Mouse (Mus musculus) brain, embryonic 14.5 days (tissue): Measurements from ENCODE around the gene Jarid2.

ENCODE experiments used
- CTCF ChIP-seq: fragments of 200-500 bp; IDR thresholded peaks from 2 replicates; pipeline ENCODE4 v1.5.1; 2012; ENCODE audit warnings: inconsistent platforms, mild to moderate bottlenecking, moderate library complexity, borderline replicate concordance; ENCODE audit not compliant: insufficient read depth, insufficient read length; ENCODE audit errors: extremely low read depth
- POLR2A ChIP-seq: fragments of 200-500 bp; IDR thresholded peaks from 2 replicates; pipeline ENCODE4 v1.6.1; 2012; ENCODE audit warnings: mild to moderate bottlenecking, inconsistent platforms, borderline replicate concordance; ENCODE audit not compliant: poor library complexity, insufficient read depth, insufficient read length, severe bottlenecking; ENCODE audit errors: extremely low read depth

DNA sequence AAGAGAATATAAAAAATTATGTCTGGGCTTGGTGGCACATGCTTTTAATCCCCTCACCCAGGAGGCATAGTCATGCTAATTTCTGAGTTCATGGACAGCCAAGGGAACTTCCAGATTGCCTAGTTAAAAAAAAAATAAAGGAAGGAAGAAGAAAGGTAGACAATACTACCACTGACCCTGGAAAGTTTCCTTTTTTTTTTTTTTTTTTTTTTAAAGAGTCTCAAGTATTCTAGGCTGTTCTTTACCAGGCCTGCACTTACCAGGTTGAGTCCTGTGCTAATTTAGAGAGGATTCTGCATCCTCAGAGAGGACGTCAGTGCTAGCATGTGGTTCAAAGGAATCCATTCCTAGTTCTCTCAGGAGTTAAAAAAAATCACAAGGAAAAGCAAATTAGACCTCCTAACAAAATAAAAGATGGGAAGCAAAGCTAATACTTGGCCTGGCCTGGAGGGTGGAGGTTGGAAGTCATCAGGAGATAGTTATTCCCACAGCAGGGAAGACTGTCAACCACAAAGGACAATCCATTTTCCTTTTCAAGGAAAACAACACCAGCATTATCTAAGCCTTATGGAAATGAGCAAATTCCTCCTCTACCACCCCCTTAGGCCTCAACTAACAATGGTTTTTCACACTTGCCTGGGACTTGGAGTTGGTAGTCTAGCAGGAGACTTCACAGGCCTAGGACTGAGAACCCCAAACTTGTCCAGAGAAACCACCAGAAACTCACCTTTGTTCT is 961 bp upstream of the Jarid2 start:
- TF ChIP-seq CTCF (no peak), POLR2A (no peak)
